Mouse (Mus musculus) left cerebral cortex, postnatal 10 days (tissue): ENCODE results near the gene Medag. TPM values are rescaled to one million over a fixed set of nuclear protein-coding genes. Genes with fewer than 3 reads are reported as not detected.
A peak's percentile ranks its signal among the peaks of the same experiment; 100 is the strongest.

ENCODE experiments used
- DNase-seq, 2 experiments: peaks; one replicate each; pipeline ENCODE4 v3.0.0; 2021 to 2022; ENCODE audit warnings: low spot score in 2 of 2, mixed read lengths in 1 of 2; ENCODE audit errors: extremely low spot score in 1 of 2
- intact Hi-C: fragments of 180-260 bp; cut with DNase I; formaldehyde crosslinking; loops from one replicate; pipeline ENCODE4 v1.15.1; 2025
- total RNA-seq, 2 experiments: library from RNA; stranded (reverse); gene quantifications; 2 replicates each; pipeline ENCODE4 v1.2.3; 2021

The Medag gene
- 1 to 10 TPM; 2.7 to 3.5 TPM for total RNA-seq

DNA sequence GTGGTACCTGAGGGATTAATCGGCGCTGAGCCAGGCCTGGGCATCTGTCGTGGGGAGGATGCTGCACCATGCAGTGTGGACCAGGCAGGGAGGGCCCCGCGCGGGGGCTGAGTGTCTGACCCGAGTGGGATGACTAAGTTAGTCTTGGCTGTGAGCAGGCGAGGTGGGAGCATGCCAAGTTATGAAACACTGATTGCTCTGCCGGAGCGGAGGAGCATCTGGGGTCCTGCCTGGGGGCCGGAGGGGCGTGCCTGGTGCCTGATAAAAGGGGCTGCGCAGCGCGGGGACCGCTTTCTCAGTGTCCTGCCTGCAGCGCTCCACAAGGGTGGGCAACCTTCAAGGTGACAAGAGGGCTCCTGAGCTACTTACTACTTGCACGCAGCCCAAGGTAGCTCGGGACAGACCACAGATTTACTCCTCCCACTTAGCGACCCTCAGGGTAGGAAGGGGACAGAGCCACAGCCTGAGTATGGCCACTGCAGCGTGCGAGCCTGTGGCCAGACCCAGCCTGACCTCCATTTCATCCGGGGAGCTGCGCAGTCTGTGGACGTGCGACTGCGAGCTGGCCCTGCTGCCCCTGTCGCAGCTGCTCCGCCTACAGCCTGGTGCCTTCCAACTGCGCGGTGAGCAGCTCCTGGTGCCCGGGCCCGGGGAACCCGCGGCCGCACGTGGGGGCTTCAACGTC is at the start of gene Medag:
Gene Medag, plus strand, starts transcription at position 241 of the 685 bp plus-strand sequence.
- DNase-seq = peak; percentile 27 to 79
- intact Hi-C loops = no loop called here

DNA sequence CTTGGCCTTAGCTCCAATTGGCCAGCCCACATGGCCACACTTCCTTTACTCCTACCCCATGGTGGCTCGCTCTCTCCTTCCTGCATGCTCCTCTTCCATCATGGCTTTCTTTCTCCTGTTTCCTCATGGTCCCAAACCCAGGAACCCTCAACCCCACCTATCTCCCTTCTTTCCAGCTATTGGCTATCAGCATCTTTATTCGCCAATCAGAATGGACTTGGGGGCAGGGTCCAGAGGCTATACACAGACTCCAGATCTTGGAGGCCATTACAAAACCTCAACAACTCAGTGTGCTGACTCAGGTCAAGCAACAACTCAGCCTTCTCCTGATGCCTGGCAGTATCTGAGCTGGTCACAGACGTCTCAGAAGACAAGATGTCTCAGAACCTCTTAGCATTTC is 48.9 kb upstream of the Medag start:
- intact Hi-C loops = no loop called here
- DNase-seq = no peak

GRCm38 (mm10) chr5:149363903-149364755 is 47.4 kb upstream of the Medag start:
- intact Hi-C loops = no loop called here

DNA sequence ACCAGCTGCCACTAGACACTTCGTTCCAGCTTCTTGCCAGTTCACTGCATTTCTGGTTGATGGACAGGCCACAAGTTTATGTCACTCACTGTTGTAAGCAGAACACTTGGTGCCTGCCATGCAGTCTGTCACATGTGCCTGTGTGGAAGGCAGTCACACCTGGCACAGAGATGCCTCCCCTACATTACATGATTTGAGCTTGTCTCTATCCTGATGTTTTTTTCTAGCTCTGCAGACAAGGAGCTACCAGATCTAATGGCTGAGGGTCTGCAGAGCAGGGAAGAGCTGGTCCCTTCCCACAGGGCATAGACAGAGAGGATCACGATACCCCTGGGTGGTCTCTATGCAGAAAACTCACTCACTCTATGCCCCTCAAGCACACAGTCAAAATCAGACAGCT is 44.5 kb upstream of the Medag start:
- DNase-seq = no peak
- intact Hi-C loops = no loop called here

More at GRCm38 (mm10) chr5:149363903-149364755, 47.4 kb upstream of the Medag start:
- DNase-seq = no peak

DNA sequence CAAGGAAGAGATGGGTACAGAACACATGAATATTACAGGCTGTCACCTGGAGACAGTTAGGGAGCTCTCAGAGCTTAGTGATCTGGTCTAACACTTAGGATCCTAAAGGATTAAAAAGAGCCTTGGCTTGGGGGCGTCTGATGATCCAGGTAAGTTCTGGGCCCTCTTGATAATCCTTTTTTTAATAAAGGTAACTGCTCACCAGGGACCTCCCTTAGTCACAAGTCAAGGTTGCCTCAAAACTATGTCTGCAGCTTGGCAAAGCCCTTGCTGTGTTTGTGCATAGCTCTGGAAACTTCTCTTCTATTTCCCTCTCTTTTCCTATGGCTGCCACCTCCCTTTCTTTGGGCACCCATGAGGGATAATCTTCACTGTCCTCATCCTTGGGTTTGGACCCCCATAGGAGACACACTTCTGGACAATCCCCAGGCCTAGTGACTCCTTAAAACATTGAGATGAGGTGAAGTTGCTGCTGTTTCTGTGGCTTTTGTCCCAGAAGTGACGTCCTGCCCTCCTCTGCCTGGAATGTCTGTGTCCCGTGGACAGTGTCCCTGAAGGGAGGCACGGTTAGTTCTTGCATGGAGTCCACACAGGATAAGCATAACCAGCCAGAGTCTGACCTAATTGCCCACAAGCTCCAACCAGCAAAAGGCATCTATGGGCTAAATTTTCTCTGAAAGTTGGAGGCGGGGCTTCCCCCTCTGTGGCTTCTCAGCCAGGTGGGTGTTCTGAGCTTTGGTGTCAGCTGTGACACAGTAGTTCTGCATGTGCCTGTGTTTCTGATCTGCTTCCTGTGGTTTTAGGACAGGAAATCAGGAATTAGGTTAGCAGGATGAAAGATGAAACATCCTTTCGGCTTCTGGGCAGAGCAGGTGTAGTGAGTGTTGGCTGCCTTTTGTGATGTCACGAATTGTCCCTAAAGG is 43.7 kb upstream of the Medag start:
- intact Hi-C loops = no loop called here

DNA sequence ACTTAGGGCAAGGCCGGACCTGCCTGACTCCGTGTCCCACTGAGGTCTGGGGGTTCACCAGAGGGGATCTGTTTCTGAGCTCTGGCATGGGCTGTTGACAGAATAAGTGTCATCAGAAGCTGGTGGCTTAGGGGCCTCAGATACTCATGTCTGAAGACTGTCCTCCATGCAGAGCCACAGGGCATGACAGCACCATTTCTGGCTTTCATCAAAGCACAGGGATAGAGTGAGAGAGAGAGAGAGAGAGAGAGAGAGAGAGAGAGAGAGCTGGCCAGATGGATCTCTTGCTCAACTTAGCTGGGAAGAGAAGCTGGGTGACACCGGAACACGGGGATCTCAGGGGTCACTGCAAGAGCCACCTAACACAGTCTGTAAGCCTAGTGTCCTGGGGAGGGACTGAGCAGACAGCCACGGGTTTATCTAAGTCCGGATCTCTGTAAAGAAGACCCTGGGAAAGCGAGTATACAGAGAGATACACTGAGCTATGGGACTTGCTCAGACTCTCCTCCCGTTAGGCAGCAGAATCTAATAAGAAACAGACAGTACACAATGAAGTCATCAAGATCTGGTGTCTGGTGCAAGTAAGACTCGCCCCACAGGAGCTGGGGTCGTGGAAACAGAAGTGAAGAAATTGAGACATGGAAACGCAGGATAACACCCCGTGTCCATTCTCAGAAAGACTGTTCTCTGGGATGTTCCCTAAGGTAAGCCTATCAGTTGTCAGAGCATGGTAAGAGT is 42.8 kb upstream of the Medag start:
- intact Hi-C loops = no loop called here
- no peak for DNase-seq

More for the DNA sequence above, 43.7 kb upstream of the Medag start:
- no peak for DNase-seq

GRCm38 (mm10) chr5:149369373-149370035 is 42.0 kb upstream of the Medag start:
- DNase-seq = no peak
- intact Hi-C loops = no loop called here

DNA sequence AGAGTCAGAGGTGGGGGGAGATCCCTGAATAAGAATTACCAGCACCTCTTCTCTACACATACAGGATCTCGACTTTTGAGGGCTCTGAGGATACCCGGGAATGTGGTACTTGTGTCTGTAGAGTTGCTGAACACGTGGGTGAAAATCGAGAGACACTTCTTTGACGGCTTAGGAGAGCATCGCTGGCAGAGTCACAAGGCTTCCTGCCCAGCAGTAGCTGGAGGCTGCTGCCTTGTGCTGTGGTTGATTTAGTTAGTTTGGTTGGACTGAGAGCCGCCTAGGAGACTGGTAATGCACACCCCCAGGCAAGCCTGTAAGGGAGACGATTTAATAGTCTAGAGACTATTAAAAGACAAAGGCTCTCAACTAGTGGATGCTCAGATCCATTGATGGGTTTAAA is 39.5 kb upstream of the Medag start:
- intact Hi-C loops = no loop called here
- no peak for DNase-seq

- DNase-seq = no peak
- intact Hi-C loops = no loop called here
Observed at GRCm38 (mm10) chr5:149373224-149373623, 38.3 kb upstream of the Medag start.

- DNase-seq = no peak
- intact Hi-C loops = no loop called here
Observed at GRCm38 (mm10) chr5:149374026-149374425, 37.5 kb upstream of the Medag start.

GRCm38 (mm10) chr5:149375074-149375888 is 36.3 kb upstream of the Medag start:
- intact Hi-C loops = no loop called here
- DNase-seq = no peak

DNA sequence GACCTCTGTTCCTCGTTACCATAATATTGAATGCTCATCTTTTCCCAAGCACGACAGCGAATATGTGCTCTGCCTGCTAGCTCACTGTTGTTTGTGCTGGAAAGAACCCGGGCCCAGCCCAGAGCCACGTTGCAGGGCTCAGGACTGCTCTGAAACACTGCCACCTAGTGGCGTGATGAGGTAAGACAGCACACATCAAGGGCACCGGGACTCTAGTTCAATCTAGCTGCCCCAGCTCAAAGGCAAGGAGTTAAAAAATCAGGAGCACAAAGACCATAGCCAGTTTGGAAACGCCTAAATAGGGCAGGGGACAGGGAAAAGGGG is 35.7 kb upstream of the Medag start:
- intact Hi-C loops = no loop called here
- peak; percentile 83 to 90 for DNase-seq

DNA sequence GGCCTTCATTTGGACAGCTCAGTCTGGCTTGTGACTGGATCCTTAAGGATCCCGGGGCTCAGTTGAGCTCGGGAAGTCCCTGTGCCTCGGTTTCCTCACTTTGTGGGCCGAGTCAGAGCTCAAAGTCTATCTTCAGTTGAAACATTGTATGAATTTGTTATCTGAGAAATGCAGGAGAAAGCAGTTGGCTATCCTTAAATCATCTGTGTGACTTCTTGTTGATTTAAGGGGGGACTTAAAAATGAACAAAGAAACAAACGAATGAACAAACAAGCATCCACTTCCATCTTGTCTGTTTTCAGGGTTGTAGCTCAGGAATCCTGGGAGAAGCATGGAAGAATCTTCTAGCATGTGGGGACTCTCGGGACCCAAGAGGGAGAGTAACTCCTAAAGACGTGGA is 35.2 kb upstream of the Medag start:
- intact Hi-C loops = no loop called here

GRCm38 (mm10) chr5:149377253-149377652 is 34.3 kb upstream of the Medag start:
- intact Hi-C loops = no loop called here

More for the DNA sequence above, 35.2 kb upstream of the Medag start:
- DNase-seq = no peak

DNA sequence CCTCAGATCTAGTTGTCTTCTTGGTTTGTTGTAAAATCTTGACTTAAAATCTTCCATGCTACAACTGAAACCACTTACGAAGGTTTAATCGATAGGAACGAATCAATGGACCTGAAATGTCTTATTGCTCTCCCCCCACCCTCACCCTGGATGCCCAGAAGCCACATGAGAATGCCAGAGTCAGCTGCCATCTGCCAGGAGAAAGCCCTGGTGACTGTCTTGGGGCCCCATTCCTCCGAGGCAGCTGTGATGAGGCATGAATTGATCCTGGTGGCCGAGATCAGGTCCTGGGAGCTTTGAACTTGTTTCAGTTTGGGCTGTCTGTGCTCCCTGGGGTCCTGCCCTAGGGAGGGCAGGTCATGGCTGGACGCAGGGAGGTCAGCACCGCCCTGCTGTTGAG is 33.0 kb upstream of the Medag start:
- DNase-seq = no peak
- intact Hi-C loops = no loop called here

More at GRCm38 (mm10) chr5:149377253-149377652, 34.3 kb upstream of the Medag start:
- no peak for DNase-seq

DNA sequence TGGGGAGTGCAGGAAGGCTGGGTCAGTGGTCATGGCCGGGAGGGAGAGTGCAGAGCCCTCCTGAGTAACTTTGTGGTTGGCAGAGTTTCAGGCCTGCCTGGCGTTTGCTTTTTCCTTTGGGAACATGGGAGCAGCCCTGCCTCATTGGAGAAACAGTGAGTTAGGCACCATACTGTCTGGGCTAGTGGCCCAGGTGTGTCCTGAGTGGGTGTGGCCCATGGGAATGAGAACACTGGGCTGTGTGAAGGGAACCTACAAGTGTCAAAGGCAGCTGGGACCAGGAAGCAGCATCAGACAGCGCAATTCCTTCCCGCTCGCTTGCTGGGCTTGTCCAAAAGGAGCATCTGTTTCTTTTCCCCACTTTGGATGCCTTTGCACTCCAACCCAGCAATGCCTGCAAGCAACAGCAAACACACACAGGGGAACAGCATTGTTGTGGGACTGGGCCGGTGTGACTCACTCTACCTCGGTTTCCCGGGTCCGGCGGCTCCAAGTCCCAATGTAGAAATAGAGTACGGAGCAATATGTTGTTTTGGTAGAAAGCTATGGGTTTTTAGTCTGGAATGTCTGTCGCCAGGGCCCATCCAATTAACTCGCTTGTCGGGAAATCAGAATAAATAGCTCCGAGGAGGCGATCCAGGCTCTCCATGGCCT is 32.3 kb upstream of the Medag start:
- intact Hi-C loops = no loop called here
- DNase-seq = no peak

DNA sequence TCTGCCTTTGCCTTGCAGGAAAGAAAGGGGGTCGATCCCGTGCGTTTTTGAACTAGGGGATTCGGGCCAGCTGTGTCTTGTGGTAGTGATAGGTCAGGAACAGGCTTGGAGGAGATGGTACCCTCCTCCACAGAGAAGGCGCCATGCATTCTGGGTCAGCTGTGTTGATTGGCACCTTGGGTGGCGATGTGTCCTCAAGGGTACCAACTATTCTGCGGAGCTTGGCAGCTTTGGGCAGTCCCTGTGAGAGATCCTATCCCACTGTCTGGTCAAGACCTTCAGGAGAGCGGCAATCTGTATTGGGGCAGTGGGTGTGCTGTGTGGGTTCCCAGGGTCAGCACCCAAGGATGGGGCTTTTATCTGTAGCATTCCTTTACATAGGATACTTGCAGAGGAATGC is 31.7 kb upstream of the Medag start:
- DNase-seq = no peak
- intact Hi-C loops = no loop called here
